Mouse (Mus musculus): ENCODE data around the gene Rnf5.

DNA sequence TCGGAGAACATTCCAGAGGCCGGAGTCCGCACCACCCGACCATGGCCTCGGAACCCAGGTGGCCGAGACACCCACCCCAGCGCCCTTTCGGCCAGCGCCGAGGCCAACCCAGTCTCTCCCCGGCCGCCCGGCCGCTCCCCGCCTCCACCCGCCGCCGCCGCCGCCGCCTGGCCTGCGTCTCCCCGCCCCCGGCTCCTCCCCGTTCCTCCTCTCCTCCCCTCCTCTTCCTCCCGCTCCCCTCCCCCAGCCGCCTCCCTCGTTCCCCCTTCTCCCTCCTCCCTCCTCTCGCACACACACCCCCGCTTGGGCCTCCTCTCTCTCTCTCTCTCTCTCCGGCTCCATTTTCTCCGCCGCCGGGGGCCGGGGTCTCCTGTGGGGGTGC lies 11.5 kb downstream of the Rnf5 start:
- TF ChIP-seq HCFC1 (IDR thresholded peaks at IDR 0.05; ENCODE audit: borderline replicate concordance, insufficient read depth, low read length), result no peak
- no peak for TF ChIP-seq ZNF384 (IDR thresholded peaks at IDR 0.05; ENCODE audit: low read depth, low read length)
- TF ChIP-seq ZC3H11A (IDR thresholded peaks at IDR 0.05; ENCODE audit: borderline replicate concordance, low read depth, low read length), result no peak
- no peak for TF ChIP-seq MAFK (IDR thresholded peaks at IDR 0.05; ENCODE audit: insufficient read depth, low read depth, low read length)

All from ES-E14 (cell line).